Mouse (Mus musculus): ENCODE measurements around the gene Mei4. TPM values are rescaled to one million over a fixed set of nuclear protein-coding genes. Genes with fewer than 3 reads are reported as not detected.

The Mei4 gene
- 0.09 TPM in 1 of 2 replicates, not detected in the other for polyA plus RNA-seq (2015; fragmentation: Nextera tagmentation; extraction: Ambion mirVana)

GRCm38 (mm10) chr9:81863181-81863887 is at the start of gene Mei4:
TSS of gene Mei4 (plus strand) at chr9:81863670.

Other genes starting within 250 kb of the Mei4 start
- gene Htr1b, start 229.8 kb upstream of the Mei4 start, polyA plus RNA-seq (2015; fragmentation: Nextera tagmentation; extraction: Ambion mirVana), result 0.05 and 0.06 TPM in 2 replicates

Data from skeletal muscle tissue, postnatal 0 days (tissue).